Mouse (Mus musculus) lung, postnatal 0 days (tissue): ENCODE measurements around the gene Cobll1. TPM values are rescaled to one million over a fixed set of nuclear protein-coding genes. Genes with fewer than 3 reads are reported as not detected.
"Not testable (repeated sequence)": the region's sequence is repeated elsewhere in the genome, so short reads cannot be mapped to it uniquely, and the experiment has no call there.

Experiments
- ATAC-seq: fragments of 200-750 bp; cut with Nextera tagmentation; 2 replicates; pipeline ENCODE4 v1.8.0; 2017; ENCODE audit warnings: moderate library complexity
- DNase-seq: peaks from one replicate; pipeline ENCODE4 v3.0.0-alpha.2; 2016; ENCODE audit warnings: low spot score
- H3K27ac ChIP-seq: fragments of 300-500 bp; sonication (generic); 2 replicates; pipeline ENCODE4 v1.5.1; 2014; ENCODE audit warnings: antibody characterized with exemption, mild to moderate bottlenecking, low read length, mixed read lengths
- H3K27me3 ChIP-seq: fragments of 300-500 bp; sonication (generic); replicated peaks from 2 replicates; pipeline ENCODE4 v1.6.1; 2014; ENCODE audit warnings: low read length, mixed read lengths; ENCODE audit not compliant: insufficient read depth
- H3K36me3 ChIP-seq: fragments of 300-500 bp; sonication (generic); 2 replicates; pipeline ENCODE4 v1.6.1; 2014; ENCODE audit warnings: low read length, mixed read lengths; ENCODE audit not compliant: insufficient read depth
- H3K4me1 ChIP-seq: fragments of 300-500 bp; sonication (generic); 2 replicates; pipeline ENCODE4 v1.6.1; 2014; ENCODE audit warnings: antibody characterized with exemption, low read depth, low read length, mixed read lengths; ENCODE audit not compliant: insufficient read depth
- H3K4me2 ChIP-seq: fragments of 300-500 bp; sonication (generic); replicated peaks from 2 replicates; pipeline ENCODE4 v1.6.1; 2014; ENCODE audit warnings: low read depth, mild to moderate bottlenecking, low read length, moderate library complexity, mixed read lengths
- H3K4me3 ChIP-seq: fragments of 300-500 bp; sonication (generic); 2 replicates; pipeline ENCODE4 v1.5.1; 2014; ENCODE audit warnings: low read depth, low read length
- H3K9ac ChIP-seq: fragments of 300-500 bp; sonication (generic); replicated peaks from 2 replicates; pipeline ENCODE4 v1.6.1; 2014; ENCODE audit warnings: low read depth, mild to moderate bottlenecking
- H3K9me3 ChIP-seq: fragments of 300-500 bp; sonication (generic); 2 replicates; pipeline ENCODE4 v1.6.1; 2016; ENCODE audit warnings: low read length, mixed read lengths
- CTCF ChIP-seq: IDR thresholded peaks from 2 replicates; pipeline ENCODE4 v1.5.1; 2016; ENCODE audit warnings: antibody characterized with exemption, mild to moderate bottlenecking
- EP300 ChIP-seq: IDR thresholded peaks from 2 replicates; pipeline ENCODE4 v1.6.1; 2016; ENCODE audit warnings: antibody characterized with exemption, mild to moderate bottlenecking, control low read depth
- WGBS: fragments of 180-500 bp; shearing (Covaris S2); extraction: QIAGEN DNeasy Blood & Tissue Kit; methylation state at CpG from one replicate; pipeline ENCODE4 v1.1.7; 2014; 5-methylcytosine and 5-hydroxymethylcytosine counted together
- polyA plus RNA-seq: library from polyadenylated mRNA; unstranded; fragments of >200 nt; fragmentation: Nextera tagmentation; extraction: Ambion mirVana; gene quantifications from 2 replicates; pipeline ENCODE4 v1.2.1, GENCODE M21; 2015

The Cobll1 gene
- polyA plus RNA-seq, 1 experiment from 2014 or later = 9.4 TPM

GRCm38 (mm10) chr2:65273910-65274309 lies 34.7 kb upstream of the Cobll1 start:
- DNase-seq (no peak), ATAC-seq (no peak)
- Histone ChIP-seq H3K9ac (no peak overlapping the region), H3K27me3 (no peaks in the 10 kb centered on the region), H3K4me3 (no peak overlapping the region), H3K27ac (no peak overlapping the region), H3K9me3 (no peaks in the 10 kb centered on the region), H3K4me2 (no peak overlapping the region), H3K36me3 (no peaks in the 10 kb centered on the region), H3K4me1 (no peaks in the 10 kb centered on the region)
- TF ChIP-seq EP300 (no peak), CTCF (no peak)
- 49% methylated on average over 2 of the region's 2 CpGs for WGBS

GRCm38 (mm10) chr2:65268731-65269130 lies 29.5 kb upstream of the Cobll1 start:
- Histone ChIP-seq H3K36me3 (no peaks in the 10 kb centered on the region), H3K4me3 (no peak overlapping the region), H3K4me1 (no peaks in the 10 kb centered on the region), H3K9me3 (no peaks in the 10 kb centered on the region), H3K4me2 (no peak overlapping the region), H3K9ac (no peak overlapping the region), H3K27ac (no peak overlapping the region), H3K27me3 (no peaks in the 10 kb centered on the region)
- ATAC-seq (no peak), DNase-seq (no peak)
- WGBS = 89% methylated on average over 6 of the region's 6 CpGs
- TF ChIP-seq CTCF (no peak), EP300 (no peak)

GRCm38 (mm10) chr2:65267834-65268233 lies 28.6 kb upstream of the Cobll1 start:
- H3K36me3 ChIP-seq = no peaks in the 10 kb centered on the region
- H3K4me2 ChIP-seq = no peak overlapping the region
- no peaks in the 10 kb centered on the region for H3K27me3 ChIP-seq
- DNase-seq (no peak), ATAC-seq (no peak)
- H3K9me3 ChIP-seq = no peaks in the 10 kb centered on the region
- 46% methylated on average over 4 of the region's 4 CpGs for WGBS
- no peak overlapping the region for H3K4me3 ChIP-seq
- TF ChIP-seq CTCF (no peak), EP300 (no peak)
- no peaks in the 10 kb centered on the region for H3K4me1 ChIP-seq
- no peak overlapping the region for H3K27ac ChIP-seq
- H3K9ac ChIP-seq = no peak overlapping the region

GRCm38 (mm10) chr2:65266576-65267299 lies 27.5 kb upstream of the Cobll1 start:
- DNase-seq (no peak), ATAC-seq (peak; percentile 30; the same call in 1 of the 2 replicates)
- WGBS = 60% methylated on average over 5 of the region's 5 CpGs
- TF ChIP-seq CTCF (no peak), EP300 (no peak)
- H3K36me3 ChIP-seq = no peaks in the 10 kb centered on the region
- H3K4me3 ChIP-seq = no peak overlapping the region
- no peaks in the 10 kb centered on the region for H3K9me3 ChIP-seq
- H3K9ac ChIP-seq = no peak overlapping the region
- H3K27me3 ChIP-seq = no peaks in the 10 kb centered on the region
- no peaks in the 10 kb centered on the region for H3K4me1 ChIP-seq
- no peak overlapping the region for H3K4me2 ChIP-seq
- H3K27ac ChIP-seq = no peak overlapping the region

GRCm38 (mm10) chr2:65262251-65262650 lies 23.0 kb upstream of the Cobll1 start:
- no peak overlapping the region for H3K9ac ChIP-seq
- ATAC-seq = no peak
- H3K36me3 ChIP-seq = no peaks in the 10 kb centered on the region
- 47% methylated on average over 4 of the region's 4 CpGs for WGBS
- DNase-seq = no peak
- no peak overlapping the region for H3K4me3 ChIP-seq
- H3K9me3 ChIP-seq = no peaks in the 10 kb centered on the region
- no peak for TF ChIP-seq CTCF
- TF ChIP-seq EP300 = no peak
- H3K27me3 ChIP-seq = no peaks in the 10 kb centered on the region
- H3K4me1 ChIP-seq = no peaks in the 10 kb centered on the region
- no peak overlapping the region for H3K4me2 ChIP-seq
- H3K27ac ChIP-seq = no peak overlapping the region

GRCm38 (mm10) chr2:65260828-65261227 lies 21.6 kb upstream of the Cobll1 start:
- not testable (repeated sequence) for H3K4me2 ChIP-seq, H3K9me3 ChIP-seq, H3K9ac ChIP-seq, H3K36me3 ChIP-seq, H3K27ac ChIP-seq, H3K27me3 ChIP-seq, H3K4me3 ChIP-seq, H3K4me1 ChIP-seq, ATAC-seq, DNase-seq
- 59% methylated on average over 6 of the region's 6 CpGs for WGBS

GRCm38 (mm10) chr2:65260400-65260799 lies 21.2 kb upstream of the Cobll1 start:
- Histone ChIP-seq H3K27me3 (no peaks in the 10 kb centered on the region), H3K9ac (no peak overlapping the region), H3K4me1 (no peaks in the 10 kb centered on the region), H3K4me2 (no peak overlapping the region), H3K4me3 (no peak overlapping the region), H3K36me3 (no peaks in the 10 kb centered on the region), H3K9me3 (no peaks in the 10 kb centered on the region), H3K27ac (no peak overlapping the region)
- 82% methylated on average over 4 of the region's 4 CpGs for WGBS
- ATAC-seq (no peak), DNase-seq (no peak)
- TF ChIP-seq CTCF (no peak), EP300 (no peak)
